ENCODE assay signal across 18 mouse cellular contexts in the genomic region with DNA sequence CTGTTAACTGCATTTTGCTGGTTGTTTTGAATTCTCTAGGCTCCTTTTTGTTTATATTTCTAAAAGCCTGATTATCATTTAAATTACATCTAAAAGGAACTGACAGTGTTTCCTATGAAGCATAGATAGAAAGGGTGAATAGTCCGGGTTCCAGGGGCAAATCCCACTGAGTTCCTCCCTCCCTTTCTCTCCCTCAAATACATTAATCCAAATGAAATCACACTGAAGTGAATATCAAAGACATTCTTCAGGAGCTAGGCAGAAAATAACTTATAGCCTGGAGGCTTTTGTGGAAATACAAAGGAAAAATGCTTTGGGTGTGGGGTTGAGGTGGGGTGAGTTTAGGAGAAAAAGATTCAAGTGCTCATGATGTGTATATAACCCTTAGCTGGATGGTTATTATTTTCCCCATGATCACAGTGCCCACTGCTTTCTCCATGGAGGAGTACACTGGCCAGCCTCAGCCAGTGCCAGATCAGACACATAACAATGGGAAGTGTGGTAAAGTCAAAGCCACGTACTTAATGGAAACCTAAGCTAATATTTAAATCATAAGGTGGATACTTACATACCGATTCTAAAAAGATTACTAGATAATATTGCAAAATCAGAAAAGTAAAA.
A peak's percentile ranks its signal among the peaks of the same experiment; 100 is the strongest.
DNase-seq lines count a peak whose midpoint lies in the region; ATAC-seq lines count a peak whose summit lies in the region.
"Had no signal": no experiment of that assay in that cellular context is flagged by ENCODE, and none has a peak within 500 bp of the region (broad histone marks: within the 10 kb centered on the region; RNA-seq: fewer than 3 reads in every experiment).

No protein-coding gene starts in this region.

- no peaks in the 10 kb centered on the region for H3K27me3 ChIP-seq in midbrain, embryonic 13.5 days
- H3K27me3 ChIP-seq in midbrain, embryonic 11.5 days (ENCODE audit: control insufficient read depth, insufficient read depth, low read length): no peaks in the 10 kb centered on the region
- no peaks in the 10 kb centered on the region for H3K27me3 ChIP-seq in midbrain, embryonic 15.5 days (replicated peaks)
- no peaks in the 10 kb centered on the region for H3K27me3 ChIP-seq in midbrain, embryonic 10.5 days (ENCODE audit: low read depth, poor library complexity, severe bottlenecking)
- H3K27me3 ChIP-seq in midbrain, embryonic 16.5 days (ENCODE audit: control insufficient read depth, insufficient read depth, low read depth, low read length): no peaks in the 10 kb centered on the region
- H3K27me3 ChIP-seq: embryonic facial prominence, embryonic 12.5 days; forebrain, embryonic 13.5 days had no signal

- H3K9ac ChIP-seq in midbrain, embryonic 13.5 days (replicated peaks): no peak overlapping the region
- H3K9ac ChIP-seq in midbrain, embryonic 11.5 days (ENCODE audit: low read length): no peak overlapping the region
- no peak overlapping the region for H3K9ac ChIP-seq in midbrain, embryonic 15.5 days
- no peak overlapping the region for H3K9ac ChIP-seq in midbrain, embryonic 16.5 days (ENCODE audit: low read depth, low read length)
- H3K9ac ChIP-seq: embryonic facial prominence, embryonic 12.5 days; forebrain, embryonic 13.5 days had no signal

- no peaks in the 10 kb centered on the region for H3K4me1 ChIP-seq in midbrain, embryonic 13.5 days (replicated peaks)
- no peaks in the 10 kb centered on the region for H3K4me1 ChIP-seq in midbrain, embryonic 11.5 days (ENCODE audit: control insufficient read depth, insufficient read depth, low read length)
- no peaks in the 10 kb centered on the region for H3K4me1 ChIP-seq in midbrain, embryonic 15.5 days
- H3K4me1 ChIP-seq in midbrain, embryonic 10.5 days: no peaks in the 10 kb centered on the region
- H3K4me1 ChIP-seq in midbrain, embryonic 16.5 days (ENCODE audit: control insufficient read depth, insufficient read depth, low read length): no peaks in the 10 kb centered on the region
- H3K4me1 ChIP-seq: embryonic facial prominence, embryonic 10.5 days; embryonic facial prominence, embryonic 12.5 days; forebrain, embryonic 13.5 days had no signal

- H3K4me3 ChIP-seq in midbrain, embryonic 13.5 days (replicated peaks): no peak overlapping the region
- no peak overlapping the region for H3K4me3 ChIP-seq in midbrain, embryonic 11.5 days (ENCODE audit: low read depth, low read length)
- H3K4me3 ChIP-seq in midbrain, embryonic 15.5 days: no peak overlapping the region
- H3K4me3 ChIP-seq in midbrain, embryonic 10.5 days: no peak overlapping the region
- H3K4me3 ChIP-seq in midbrain, embryonic 16.5 days (ENCODE audit: low read depth, low read length): no peak overlapping the region
- H3K4me3 ChIP-seq: embryonic facial prominence, embryonic 10.5 days; embryonic facial prominence, embryonic 12.5 days; forebrain, embryonic 13.5 days had no signal

- peak; percentile 53; the same call in 1 of the 2 replicates for ATAC-seq in midbrain, embryonic 13.5 days
- ATAC-seq in midbrain, embryonic 11.5 days (ENCODE audit: low FRiP score): no peak
- ATAC-seq in midbrain, embryonic 15.5 days (replicated peaks): peak; percentile 67; the same call in 1 of the 2 replicates
- peak; percentile 67; the same call in 1 of the 2 replicates for ATAC-seq in midbrain, embryonic 16.5 days
- ATAC-seq: forebrain, embryonic 13.5 days; forebrain, embryonic 16.5 days had no signal

- H3K9me3 ChIP-seq in midbrain, embryonic 13.5 days: no peaks in the 10 kb centered on the region
- H3K9me3 ChIP-seq in midbrain, embryonic 11.5 days (ENCODE audit: control insufficient read depth, low read length): no peaks in the 10 kb centered on the region
- no peaks in the 10 kb centered on the region for H3K9me3 ChIP-seq in midbrain, embryonic 15.5 days
- no peaks in the 10 kb centered on the region for H3K9me3 ChIP-seq in midbrain, embryonic 10.5 days (replicated peaks)
- no peaks in the 10 kb centered on the region for H3K9me3 ChIP-seq in midbrain, embryonic 16.5 days (replicated peaks; ENCODE audit: control insufficient read depth, low read length, poor library complexity, severe bottlenecking)
- H3K9me3 ChIP-seq: embryonic facial prominence, embryonic 10.5 days; embryonic facial prominence, embryonic 12.5 days; forebrain, embryonic 13.5 days had no signal

- H3K27ac ChIP-seq in midbrain, embryonic 13.5 days: no peak overlapping the region
- H3K27ac ChIP-seq in midbrain, embryonic 11.5 days (ENCODE audit: low read depth, low read length): no peak overlapping the region
- H3K27ac ChIP-seq in midbrain, embryonic 15.5 days: no peak overlapping the region
- H3K27ac ChIP-seq in midbrain, embryonic 10.5 days (replicated peaks): no peak overlapping the region
- no peak overlapping the region for H3K27ac ChIP-seq in midbrain, embryonic 16.5 days (ENCODE audit: low read length)
- H3K27ac ChIP-seq: embryonic facial prominence, embryonic 10.5 days; embryonic facial prominence, embryonic 12.5 days; forebrain, embryonic 13.5 days had no signal

- no peaks in the 10 kb centered on the region for H3K36me3 ChIP-seq in midbrain, embryonic 13.5 days
- no peaks in the 10 kb centered on the region for H3K36me3 ChIP-seq in midbrain, embryonic 11.5 days (ENCODE audit: control insufficient read depth, insufficient read depth, low read length)
- H3K36me3 ChIP-seq in midbrain, embryonic 15.5 days (replicated peaks): no peaks in the 10 kb centered on the region
- no peaks in the 10 kb centered on the region for H3K36me3 ChIP-seq in midbrain, embryonic 10.5 days
- no peaks in the 10 kb centered on the region for H3K36me3 ChIP-seq in midbrain, embryonic 16.5 days (ENCODE audit: control insufficient read depth, insufficient read depth, low read length)
- H3K36me3 ChIP-seq: embryonic facial prominence, embryonic 10.5 days; embryonic facial prominence, embryonic 12.5 days had no signal

- WGBS in midbrain, embryonic 13.5 days: 53% methylated on average over 3 of the region's 3 CpGs
- 64% methylated on average over 3 of the region's 3 CpGs for WGBS in midbrain, embryonic 11.5 days
- WGBS in midbrain, embryonic 15.5 days: 41% methylated on average over 3 of the region's 3 CpGs
- 67% methylated on average over 3 of the region's 3 CpGs for WGBS in midbrain, embryonic 10.5 days
- WGBS in midbrain, embryonic 16.5 days: 49% methylated on average over 3 of the region's 3 CpGs

- DNase-seq in midbrain, embryonic 11.5 days (ENCODE audit: low spot score, missing footprints): no peak
- DNase-seq in midbrain, embryonic 10.5 days (ENCODE audit: low spot score): no peak
- no peak for DNase-seq in right cerebral cortex, postnatal 36 days (ENCODE audit: low spot score in 2 of 2)
- DNase-seq: adrenal gland, adult 2 months; adrenal gland, postnatal 10 days; adrenal gland, postnatal 25 days; cerebellum, adult 11-12 months; cerebellum, adult 2 months; cerebellum, adult 9-10 months; cerebellum, postnatal 10 days; cerebellum, postnatal 25 days had no signal

- no peak overlapping the region for H3K4me2 ChIP-seq in midbrain, embryonic 13.5 days (replicated peaks)
- H3K4me2 ChIP-seq in midbrain, embryonic 11.5 days: no peak overlapping the region
- H3K4me2 ChIP-seq in midbrain, embryonic 15.5 days: no peak overlapping the region
- H3K4me2 ChIP-seq in midbrain, embryonic 16.5 days (ENCODE audit: low read length): no peak overlapping the region
- H3K4me2 ChIP-seq: embryonic facial prominence, embryonic 12.5 days; forebrain, embryonic 13.5 days had no signal
